Mouse (Mus musculus): ENCODE results near the gene Trak1.

Gene Trak1

DNA sequence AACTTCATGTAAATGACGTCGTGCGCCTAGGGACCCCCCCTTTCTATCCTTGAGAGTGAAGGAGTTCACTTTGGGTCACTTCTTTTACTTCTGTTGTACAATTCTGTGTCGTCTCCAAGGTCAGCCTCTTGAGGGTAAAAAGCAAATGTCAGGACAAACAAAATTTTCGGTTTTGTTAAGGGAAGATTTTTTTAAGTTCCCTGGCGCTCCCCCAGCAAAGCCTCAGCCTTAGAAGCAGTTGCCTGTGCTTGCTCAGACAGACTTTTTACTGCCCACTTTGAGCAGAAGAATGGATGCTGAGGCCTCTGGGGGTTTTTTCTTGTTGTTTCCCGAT, 730 bp downstream of the Trak1 start:
- no peak for DNase-seq

DNA sequence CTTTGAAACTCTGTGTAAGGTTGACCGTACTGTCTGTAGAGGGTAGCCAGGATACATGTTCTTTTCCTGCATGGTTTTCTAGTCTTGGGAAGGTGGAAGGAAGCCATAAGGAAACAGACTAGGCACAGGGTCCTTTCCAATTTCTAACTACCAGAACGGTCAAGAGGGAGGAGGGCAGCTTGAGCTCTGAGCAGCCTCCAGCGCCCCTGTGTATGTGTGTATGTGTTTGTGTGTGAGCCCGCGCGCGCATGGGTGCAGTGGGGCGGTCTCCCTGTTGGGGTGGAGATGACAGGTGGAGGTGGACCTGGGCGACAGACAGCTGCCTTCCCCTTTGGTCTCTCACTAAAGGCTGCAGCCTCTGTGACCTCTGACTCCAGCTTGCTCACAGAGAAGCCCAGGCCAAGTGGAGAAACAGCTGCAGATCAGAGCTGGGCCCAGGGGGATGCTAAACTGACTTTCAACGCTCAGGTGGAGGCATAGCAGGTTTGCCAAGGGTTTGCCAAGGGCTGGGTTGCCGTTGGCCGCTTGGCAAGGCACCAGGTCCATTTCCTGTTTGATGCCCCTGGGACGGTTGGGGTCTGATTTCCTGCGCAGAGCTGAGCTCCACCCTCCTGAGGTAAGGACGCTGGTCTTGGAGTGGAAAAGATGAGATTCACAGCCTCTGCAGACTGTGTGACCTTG, 1.2 kb downstream of the Trak1 start:
- DNase-seq = no peak

DNA sequence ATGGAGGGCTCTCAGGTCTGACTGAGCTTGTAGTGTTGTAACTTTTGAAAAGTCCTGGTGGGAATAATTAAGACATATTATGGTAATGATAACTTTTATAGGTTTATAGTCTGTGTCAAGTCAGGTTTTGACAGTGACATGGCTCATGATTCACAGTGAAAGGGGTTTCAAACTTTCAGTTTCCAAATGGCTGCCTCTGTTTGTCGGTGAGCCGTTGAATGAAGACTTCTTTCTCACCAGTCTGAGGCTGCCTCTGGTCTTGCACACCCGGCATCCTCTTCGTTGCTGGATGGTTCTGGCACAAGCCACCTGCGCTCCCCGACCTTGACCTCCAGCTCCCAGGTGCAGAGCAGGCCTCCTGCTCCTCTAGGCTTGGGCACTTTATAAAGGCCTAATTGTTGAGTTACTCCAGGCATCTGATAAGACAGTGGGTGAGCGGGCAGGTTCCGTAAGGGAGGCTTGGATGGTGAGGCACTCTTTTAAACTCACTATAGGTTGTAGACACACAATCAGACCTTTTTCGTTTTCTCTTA, 2.0 kb downstream of the Trak1 start:
- DNase-seq = no peak

DNA sequence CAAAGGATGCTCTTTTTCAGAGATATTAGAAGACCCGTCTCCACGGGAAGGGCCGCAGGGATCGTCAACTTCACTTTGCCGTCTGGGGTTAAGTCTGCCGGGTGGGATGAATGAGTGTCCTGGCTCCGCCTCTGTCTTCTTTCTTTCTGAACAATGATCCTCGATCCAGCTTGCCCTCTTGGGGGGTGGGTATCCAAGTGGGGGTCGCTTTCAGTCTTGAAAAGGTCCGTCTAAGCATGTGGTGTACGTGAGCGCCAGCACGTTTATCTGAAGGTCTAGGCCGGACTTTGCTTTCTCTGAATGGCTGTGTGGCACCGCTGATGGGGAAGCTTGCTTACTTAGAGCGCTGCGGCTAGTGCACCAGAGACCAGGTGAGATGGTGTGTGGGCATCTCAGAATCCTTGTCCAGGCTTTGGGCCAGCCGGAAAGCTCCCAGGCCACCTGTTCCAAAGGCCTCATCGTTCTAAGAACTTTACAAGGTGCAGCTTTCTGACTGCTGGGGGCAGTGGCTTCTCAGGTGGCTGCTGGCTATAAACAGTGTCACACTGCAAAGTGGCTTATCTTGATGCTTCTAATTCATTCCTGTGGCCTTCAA, 2.8 kb downstream of the Trak1 start:
- no peak for DNase-seq

DNA sequence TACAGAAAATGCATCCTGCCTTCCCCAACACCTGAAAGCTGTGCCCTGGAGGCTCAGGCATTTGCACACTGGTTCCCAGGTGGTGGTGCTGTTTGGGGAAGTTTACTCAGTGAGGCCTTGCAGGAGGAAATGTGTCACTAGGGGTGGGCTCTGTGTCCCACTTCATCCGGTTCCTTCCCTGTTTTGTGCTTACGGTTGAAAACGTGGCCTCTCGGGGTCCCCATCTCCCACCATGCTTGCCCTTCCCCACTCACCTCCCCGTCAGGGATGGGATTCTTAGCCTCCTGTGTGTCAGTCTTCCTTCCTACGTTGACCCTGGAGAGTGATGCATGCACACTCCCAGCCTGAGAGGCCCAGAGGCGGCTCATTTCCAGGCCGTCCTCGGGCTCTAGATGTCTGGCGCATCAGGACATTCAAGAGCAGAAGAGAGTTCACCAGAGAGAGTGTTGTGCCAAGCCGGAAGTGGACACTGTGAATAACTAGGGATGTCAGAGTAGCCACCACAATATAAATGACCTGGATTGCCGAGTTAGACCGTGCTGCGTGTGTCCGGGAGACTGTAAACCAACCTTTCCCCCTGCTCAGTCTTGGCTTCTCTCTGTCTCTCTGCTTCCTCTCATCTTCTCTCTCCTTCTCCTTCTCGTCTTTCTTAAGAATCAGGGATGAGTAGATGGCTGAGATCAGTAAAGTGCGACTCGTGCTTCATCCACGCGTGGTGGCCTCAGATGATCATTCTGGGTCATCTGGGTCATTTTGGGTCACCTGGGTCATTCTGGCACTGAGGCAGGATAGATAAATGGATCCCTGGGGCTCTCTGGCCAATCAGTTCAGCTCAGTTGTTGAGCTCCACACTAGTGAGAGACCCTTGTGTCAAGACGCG, 4.0 kb downstream of the Trak1 start:
- no peak for DNase-seq

DNA sequence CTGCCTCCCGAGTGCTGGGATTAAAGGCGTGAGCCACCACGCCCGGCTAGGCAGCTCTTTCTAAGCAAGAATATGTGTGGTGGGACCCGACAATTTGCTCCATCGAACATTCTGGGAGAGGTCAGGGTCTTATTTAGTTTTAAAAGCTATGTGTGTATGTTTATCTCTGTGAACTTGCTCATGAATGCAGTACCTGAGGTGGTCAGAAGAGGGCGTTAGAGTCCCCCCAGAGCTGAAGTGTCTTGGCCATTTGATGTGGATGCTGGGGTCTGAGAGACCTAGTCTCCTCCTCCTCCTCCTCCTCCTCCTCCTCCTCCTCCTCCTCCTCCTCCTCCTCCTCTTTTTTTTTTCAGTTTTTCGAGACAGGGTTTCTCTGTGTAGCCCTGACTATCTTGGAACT, 5.2 kb downstream of the Trak1 start:
- peak; percentile 46 for DNase-seq

DNA sequence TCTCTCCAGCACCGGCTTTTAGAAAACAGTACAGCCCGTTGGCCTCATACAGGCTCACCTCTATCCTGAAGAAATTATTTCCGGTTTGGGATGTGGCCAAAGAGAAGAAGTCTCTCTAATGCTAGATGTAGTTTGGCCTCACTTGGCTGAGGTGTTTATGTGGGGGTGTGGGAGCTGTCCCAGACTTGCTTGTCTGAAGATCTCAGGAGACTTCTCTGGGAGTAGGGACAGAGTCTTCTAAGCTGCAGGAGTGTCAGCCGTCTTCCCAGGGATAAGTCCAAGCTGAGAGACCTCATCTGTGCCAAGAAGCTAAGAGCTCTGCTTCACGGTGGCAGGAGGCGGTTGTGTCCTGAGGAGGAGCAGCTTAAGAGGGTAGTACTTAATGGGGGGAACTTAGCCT, 5.8 kb downstream of the Trak1 start:
- DNase-seq = peak; percentile 34

DNA sequence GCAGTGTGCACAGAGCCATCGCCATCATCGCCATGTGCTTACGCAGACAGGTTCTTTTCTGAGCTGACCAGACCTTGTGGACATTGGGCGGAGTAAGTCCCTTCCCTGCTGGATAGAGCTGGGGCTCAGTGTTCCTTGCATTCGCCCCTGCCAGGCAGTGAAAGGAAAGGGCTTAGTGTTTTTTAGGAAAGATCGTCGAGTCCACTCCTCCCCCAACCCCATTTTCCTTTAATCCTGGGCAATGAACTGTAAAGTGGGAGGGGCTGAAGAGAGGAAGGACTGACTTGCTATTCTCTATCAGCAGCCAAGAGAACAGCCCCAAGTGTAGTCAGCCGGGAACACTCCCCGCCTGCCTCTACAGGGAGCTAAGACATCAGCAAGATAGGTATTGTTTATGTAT, 6.4 kb downstream of the Trak1 start:
- peak; percentile 21 for DNase-seq

DNA sequence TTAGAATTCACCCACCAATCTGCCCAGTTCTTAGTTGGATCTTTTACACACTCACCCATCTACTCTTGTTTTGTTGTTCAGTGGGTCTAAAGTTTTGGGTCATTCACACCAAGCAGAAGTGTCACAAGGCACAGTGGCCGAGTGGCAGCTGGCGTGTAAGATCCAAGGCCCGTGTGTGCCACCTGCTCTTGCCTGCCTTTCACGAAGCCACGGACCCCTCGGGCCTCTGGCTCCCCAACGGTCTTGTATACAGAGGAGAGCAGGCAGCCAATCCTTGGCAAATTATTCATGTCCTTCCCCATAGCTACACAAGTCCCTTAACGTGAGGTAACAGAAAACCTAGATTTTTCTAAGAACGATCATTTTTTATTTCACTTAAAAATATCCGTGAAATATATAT, 7.2 kb downstream of the Trak1 start:
- DNase-seq = peak; percentile 13

DNA sequence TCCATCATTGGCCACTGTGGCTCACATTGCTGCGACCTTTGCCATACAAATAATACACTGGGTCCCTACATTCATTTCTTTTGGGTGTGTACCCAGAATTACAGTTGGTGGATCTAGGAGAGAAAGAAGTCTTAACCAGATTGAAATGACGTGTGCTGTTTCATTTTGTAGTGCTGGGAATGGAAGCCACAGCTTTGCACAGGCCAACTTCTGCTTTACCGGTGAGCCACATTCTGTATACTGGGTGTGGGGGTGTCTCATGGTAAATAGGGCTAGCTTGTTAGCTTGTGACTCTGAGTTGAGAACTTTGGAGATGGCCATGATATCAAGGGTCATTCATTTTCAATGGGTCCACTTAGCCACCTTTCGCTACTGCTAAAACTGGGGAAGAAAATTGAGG, 8.2 kb downstream of the Trak1 start:
- no peak for DNase-seq

DNA sequence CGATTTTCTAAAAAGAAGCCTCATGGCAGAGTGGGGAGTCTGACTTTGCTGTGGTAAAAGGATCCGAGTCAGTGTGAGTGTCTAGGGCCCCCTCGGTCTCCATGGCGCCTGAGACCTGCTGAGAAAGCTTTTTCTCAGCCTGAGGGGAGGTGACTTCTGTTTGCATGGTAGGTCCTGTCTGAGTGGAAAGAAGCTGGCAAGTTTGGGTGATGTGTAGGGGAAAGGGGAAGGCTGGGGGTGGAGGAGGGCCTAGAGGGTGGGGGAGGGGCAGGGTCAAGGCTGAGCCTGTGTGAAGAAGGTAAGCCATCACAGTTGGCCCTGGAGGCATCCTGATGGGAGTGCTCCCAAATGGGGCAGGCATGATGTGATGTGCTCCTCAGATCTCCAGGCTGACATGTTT, 12.0 kb downstream of the Trak1 start:
- peak; percentile 28 for DNase-seq

DNA sequence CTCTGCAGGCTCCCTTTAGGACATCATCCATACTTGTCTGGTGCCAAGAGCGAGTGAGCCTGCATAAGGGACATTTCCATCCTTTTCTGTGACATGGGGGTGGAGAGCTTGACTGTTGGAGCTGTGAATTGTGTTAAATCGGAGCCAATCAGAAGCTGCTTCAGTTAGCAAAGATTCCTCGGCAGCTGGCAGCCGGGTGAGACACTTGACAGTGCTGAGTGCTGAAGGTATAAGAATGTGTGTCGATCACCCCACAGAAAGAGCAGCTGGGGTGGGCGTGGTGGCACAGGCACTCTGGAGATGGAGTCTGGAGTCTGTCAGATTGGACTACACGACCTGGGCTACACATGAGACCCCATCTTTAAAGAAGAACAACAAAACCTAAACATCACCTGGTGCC, 13.2 kb downstream of the Trak1 start:
- peak; percentile 33 for DNase-seq

DNA sequence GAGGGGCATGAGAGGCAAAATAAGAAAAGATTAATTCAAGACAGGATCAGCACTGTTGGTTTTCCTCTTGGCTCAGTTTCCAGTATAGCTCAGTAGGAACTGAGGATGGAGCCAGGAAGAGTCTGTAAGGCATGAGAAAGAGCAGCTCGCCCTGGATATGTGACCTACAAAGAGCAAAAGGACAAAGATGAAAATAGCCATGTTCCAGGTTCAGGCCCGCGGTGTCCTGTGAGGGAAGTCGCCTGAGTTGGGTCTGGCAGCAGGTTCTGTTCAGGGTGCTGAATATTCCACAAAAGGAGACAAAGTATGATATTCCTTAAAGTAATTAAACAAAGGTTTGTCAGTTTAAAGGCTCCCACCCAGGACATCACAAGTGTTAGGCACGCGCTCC, 14.5 kb downstream of the Trak1 start:
- DNase-seq = peak; percentile 44

DNA sequence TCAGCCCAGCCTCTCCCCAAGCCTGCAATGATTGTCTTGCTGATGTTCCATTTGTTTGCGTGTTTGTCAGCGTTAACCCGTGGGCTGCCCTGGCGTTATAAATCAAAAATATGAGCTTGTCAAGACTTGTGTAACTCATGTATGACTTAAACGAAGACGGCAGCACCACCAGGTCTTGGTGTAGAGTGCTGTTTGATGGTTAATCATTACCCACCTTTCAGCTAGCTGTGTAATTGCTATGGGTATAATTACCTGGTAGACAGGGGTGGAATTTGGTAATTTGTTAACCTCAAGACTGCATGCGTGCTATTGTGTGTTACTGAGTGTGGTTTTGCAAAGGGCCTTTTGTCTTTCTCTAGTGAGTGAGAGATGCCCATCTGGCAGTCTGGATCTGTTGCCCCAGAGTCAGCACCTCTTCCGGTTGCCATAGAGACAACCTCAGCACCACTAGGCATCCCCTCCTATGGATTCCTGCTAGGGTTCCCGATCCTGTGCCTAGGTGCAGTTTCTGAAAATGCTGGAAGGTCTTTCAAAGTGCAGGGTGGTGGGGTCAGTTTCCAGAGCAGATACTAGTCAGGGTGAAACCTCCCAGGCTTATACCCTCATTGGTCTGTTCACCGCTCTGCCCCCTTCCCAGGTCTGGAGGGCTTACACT, 15.1 kb downstream of the Trak1 start:
- DNase-seq = no peak

DNA sequence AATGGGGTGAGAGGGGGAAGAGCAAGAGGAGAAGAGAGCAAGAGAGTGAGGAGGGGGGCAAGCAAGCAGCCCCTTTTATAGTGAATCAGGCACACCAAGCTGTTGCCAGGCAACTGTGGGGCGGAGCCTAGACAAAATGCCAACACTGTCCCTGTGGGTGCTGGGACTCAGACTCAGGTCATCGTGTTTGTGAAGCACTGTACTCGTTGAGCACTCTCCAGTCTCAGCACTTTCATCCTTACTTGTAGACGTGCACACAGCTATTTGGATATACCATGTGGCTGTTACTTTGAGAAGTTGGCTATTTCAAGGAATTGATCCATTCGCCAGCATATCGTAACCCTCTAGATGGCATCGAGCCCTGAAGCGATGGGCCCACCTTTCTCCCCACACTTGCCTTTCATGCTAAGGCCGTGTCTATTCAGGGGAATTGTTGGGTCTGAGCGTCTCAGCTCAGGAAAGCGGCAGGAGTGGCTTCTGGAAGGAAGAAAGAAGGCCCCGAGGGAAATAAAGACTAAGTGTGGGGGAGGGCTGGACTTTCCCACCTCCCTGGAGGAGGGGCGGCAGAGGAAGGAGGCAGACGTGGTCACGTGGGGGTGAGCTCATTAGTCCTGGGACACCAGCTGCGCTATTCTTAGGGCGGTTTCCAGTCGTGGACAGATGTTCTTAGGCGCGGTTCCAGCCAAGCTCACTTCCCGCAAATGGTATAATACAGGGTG, 16.5 kb downstream of the Trak1 start:
- peak; percentile 65 for DNase-seq

DNA sequence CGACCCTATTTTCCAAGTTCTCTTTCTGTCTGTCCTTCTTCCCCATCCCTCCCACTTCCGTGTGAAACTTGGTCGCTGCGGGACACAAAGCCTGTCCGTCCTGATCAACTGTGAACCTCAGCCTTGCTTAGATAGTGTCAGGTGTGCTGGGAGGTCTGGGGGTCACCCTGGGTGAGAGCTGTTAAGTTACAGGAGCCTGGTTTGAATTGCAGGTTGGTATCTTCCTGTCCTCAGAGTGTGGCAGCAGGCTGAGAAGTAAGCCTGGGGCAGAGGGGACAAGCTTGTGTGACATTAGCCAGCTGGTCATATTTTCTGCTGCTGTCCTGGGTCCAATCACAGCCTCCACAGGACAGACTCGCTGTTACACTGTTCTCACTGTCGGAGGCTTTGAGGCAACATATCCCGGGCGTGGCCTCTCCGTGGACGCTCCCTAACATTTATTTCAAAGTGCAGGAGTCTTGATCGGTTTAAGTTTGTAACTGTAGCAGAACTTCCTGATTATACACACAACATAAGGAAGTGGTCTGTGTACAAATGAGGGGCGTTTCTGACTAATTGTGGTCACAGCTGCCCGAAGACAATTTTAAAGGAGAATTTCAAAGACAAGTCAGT, 17.3 kb downstream of the Trak1 start:
- DNase-seq = no peak

DNA sequence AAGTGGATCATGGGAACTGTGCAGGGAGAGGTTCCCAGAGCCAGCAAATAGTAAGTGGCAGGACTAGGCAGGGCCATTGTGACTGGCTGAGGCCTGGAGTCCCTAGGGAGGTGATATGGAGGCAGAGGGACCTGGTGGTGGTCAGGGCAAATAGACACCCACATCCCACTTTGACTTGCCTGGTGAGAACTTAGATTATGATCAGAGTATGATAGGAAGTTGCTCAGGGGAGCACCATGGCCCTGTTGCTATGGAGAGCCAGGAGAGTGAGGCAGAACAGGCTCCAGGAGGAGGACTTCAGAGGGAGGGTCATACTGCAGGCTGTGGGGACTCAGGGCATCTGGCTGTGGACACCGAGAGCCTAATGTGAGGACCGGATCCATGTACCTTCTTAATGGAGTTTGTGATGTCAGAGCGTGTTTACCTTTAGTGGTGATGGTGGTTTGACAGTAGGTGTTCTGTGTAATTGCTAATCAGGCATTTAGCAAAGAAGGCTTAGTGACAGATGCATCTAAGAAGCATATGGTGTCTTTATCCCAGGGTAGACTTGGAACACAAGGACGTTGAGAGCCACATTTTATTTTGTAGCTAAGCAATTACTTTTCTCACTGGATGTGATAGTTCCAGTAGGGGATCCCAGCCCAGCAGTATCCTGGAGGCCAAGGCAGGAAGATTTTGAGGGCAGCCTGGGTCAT, 18.7 kb downstream of the Trak1 start:
- no peak for DNase-seq

DNA sequence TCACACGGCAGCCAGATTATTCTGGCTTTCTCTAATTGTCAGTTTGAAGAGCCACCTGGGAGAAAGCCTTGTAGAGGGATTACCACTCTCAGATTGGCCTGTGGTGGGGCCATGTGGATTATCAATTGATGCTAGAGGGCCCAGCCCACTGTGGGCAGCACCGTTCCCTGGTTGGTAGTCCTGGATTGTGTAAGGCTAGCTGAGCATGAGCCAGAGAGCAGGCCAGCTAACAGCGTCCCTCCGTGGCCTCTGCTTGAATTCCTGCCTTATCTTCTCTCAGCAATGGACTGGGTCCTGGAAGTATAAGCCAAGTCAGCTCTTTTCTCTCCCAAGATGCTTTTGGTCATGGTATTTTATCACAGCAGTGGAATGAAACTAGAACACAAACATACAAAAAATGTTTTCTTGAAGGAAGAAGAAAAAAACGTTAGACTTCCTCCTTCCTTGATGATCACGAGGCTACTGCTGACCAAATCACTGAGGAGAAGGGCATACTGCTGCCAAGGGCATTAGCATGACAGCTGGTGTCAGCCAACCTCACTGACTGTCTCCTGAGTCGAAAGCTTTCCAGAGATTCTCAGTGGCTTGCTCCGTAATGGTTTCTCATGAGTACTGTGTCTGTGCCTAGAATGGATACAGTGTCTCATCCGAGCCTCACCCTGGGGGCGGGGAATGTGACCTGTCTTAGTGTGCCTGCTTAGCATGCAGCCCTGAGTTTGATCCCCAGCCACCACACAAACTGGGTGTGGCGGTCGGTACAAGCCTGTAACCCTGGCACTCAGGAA, 19.5 kb downstream of the Trak1 start:
- peak; percentile 70 for DNase-seq

DNA sequence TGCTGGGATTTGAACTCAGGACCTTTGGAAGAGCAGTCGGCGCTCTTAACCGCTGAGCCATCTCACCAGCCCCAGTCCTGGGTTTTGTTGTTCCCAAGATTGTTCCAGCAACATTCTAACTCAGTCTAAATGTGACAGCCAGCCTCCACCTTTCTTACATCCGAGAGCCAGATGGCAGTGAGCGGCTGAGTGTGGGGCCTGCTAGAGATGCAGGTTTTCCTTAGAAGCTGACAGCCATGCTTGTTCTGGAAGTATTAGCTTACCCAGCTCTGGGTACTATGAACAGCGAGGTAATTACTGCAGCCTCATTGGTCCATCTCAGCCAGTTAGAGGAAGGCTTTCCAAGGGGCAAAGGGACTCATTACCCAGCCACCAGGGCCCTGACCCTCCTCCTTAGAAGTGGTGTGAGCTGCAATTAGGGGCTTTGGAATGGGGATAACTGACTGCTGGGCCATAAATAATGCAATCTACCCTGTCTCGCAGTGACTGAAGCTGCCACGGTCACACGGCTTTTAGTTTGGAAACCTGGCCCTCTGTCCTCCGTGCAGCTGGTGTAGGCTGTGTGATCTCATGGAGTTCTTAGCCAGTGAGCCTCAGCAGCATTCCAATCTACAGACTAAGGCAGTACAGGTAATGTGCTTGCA, 22.1 kb downstream of the Trak1 start:
- no peak for DNase-seq

DNA sequence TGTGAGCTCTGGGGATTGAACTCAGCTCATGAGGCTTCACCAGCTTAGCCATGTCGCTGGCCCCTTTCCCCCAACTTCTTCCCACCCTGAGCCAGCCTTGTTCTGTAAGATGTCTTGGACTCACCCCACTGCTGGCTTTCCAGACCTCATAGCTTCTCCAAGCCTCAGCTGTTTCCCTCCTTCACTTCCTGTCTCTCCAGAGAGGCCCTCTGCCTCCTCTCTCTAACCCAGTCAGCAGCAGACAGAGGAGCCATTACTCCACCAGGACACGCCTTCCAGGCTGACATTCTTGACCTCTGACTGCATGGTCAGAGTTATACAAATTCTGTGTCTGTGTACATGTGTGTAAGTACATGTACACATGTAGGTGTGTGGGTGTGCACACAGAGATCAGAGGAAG, 23.1 kb downstream of the Trak1 start:
- DNase-seq = no peak
